Mouse (Mus musculus) embryonic facial prominence, embryonic 15.5 days (tissue): ENCODE measurements around the gene Cntnap2. TPM values are rescaled to one million over a fixed set of nuclear protein-coding genes. Genes with fewer than 3 reads are reported as not detected.

Experiments
- ATAC-seq: fragments of 200-750 bp; cut with Nextera tagmentation; 2 replicates; pipeline ENCODE4 v1.8.0; 2017; ENCODE audit warnings: low read depth, moderate TSS enrichment; ENCODE audit not compliant: insufficient number of reproducible peaks, low FRiP score, low TSS enrichment
- H3K27ac ChIP-seq: fragments of 300-500 bp; sonication (generic); replicated peaks from 2 replicates; pipeline ENCODE4 v1.5.1; 2015; ENCODE audit warnings: mild to moderate bottlenecking, inconsistent platforms
- H3K27me3 ChIP-seq: fragments of 300-500 bp; sonication (generic); 2 replicates; pipeline ENCODE4 v1.6.1; 2015; ENCODE audit warnings: inconsistent platforms
- H3K36me3 ChIP-seq: fragments of 300-500 bp; sonication (generic); 2 replicates; pipeline ENCODE4 v1.6.1; 2015; ENCODE audit warnings: mild to moderate bottlenecking, inconsistent platforms
- H3K4me1 ChIP-seq: fragments of 300-500 bp; sonication (generic); 2 replicates; pipeline ENCODE4 v1.6.1; 2015; ENCODE audit warnings: inconsistent platforms
- H3K4me2 ChIP-seq: fragments of 300-500 bp; sonication (generic); replicated peaks from 2 replicates; pipeline ENCODE4 v1.6.1; 2015; ENCODE audit warnings: mild to moderate bottlenecking, inconsistent platforms
- H3K4me3 ChIP-seq: fragments of 300-500 bp; sonication (generic); replicated peaks from 2 replicates; pipeline ENCODE4 v1.5.1; 2015; ENCODE audit warnings: mild to moderate bottlenecking, inconsistent platforms
- H3K9ac ChIP-seq: fragments of 300-500 bp; sonication (generic); 2 replicates; pipeline ENCODE4 v1.6.1; 2015; ENCODE audit warnings: inconsistent platforms
- H3K9me3 ChIP-seq: fragments of 300-500 bp; sonication (generic); replicated peaks from 2 replicates; pipeline ENCODE4 v1.6.1; 2016; ENCODE audit warnings: inconsistent platforms
- WGBS: fragments of 180-500 bp; shearing (Covaris S2); methylation state at CpG from one replicate; pipeline ENCODE4 v1.1.7; 2015; 5-methylcytosine and 5-hydroxymethylcytosine counted together
- polyA plus RNA-seq: library from polyadenylated mRNA; unstranded; fragments of >200 nt; fragmentation: Nextera tagmentation; extraction: Ambion mirVana; gene quantifications from 2 replicates; pipeline ENCODE4 v1.2.1, GENCODE M21; 2015

Gene Cntnap2
- polyA plus RNA-seq, 1 experiment from 2014 or later: 1.5 TPM

DNA sequence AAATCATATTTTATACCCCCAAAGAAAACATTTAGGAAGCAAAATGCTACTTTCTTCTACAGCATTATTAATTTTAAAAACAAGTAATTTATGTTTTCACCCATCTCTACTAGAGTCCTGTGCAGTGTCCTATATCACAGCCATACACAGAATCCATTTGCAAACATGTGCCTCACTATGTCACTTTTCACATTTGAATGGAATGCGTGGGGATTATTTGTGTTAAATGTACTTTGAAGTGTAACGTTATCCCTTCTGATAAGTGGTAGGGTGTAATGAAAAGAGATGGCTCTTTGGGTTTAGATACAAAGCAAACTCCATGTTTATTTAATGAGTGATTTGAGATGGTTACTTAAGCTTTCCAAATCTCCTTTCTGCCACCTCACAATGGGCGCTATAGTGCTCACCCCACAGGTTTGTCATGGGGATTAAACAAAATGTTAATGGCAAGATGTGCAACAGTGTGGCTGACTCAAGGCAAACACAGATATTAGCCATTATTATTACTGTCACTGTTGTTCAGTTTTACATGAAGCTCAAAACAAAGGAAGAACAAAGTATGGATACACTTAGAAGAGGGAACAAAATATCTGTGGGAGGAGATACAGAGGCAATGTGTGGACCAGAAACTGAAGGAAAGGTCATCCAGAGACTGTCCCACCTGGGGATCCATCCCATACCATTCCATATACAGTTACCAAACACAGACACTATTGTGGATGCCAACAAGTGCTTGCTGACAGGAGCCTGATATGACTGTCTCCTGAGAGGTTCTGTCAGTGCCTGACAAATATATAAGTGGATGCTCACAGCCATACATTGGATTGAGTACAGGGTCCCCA lies 886.2 kb downstream of the Cntnap2 start:
- Histone ChIP-seq H3K9me3 (no peaks in the 10 kb centered on the region), H3K36me3 (no peaks in the 10 kb centered on the region), H3K4me3 (no peak overlapping the region), H3K4me1 (no peaks in the 10 kb centered on the region), H3K27ac (no peak overlapping the region), H3K9ac (no peak overlapping the region), H3K4me2 (no peak overlapping the region), H3K27me3 (no peaks in the 10 kb centered on the region)
- WGBS: 64% methylated on average over 3 of the region's 3 CpGs
- ATAC-seq: no peak

DNA sequence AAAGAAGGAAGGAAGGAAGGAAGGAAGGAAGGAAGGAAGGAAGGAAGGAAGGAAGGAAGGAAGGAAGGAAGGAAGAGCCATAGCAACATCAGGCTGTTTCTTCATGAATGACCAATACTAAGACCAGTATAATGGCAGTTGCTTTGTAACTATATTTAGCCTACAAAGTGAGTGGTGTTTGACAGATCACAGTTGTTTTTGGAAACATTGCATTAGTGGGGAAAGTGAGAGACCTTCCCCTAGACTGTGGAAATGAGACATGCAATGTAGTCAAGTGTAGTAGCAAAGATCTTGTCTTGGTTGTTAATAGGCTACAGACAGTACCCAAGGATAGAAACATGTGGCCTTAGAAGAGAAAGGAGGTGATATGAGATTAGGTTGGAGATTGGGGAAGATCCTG lies 895.6 kb downstream of the Cntnap2 start:
- Histone ChIP-seq H3K4me1 (no peaks in the 10 kb centered on the region), H3K4me2 (no peak overlapping the region)
- no peak for ATAC-seq

DNA sequence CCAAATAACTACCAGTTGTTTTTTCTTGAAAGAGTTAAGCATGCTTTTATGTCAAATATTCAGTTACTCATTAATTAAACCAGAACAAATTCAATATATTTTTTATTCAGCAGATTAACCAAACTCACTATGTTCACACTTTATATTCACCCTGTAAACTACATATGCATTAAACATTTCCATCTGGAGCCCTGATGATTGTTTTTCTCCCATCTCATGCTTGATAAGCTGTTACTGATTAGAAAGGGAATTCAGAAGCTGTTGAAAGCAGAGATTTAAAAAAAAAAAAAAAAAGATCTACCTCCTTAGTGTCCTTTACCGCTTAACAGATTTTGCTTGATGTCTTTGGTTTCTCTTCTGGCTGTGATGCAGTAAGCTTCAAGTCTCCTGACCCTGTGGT lies 905.3 kb downstream of the Cntnap2 start:
- H3K4me3 ChIP-seq: no peak overlapping the region
- no peak overlapping the region for H3K9ac ChIP-seq
- no peaks in the 10 kb centered on the region for H3K4me1 ChIP-seq
- H3K4me2 ChIP-seq: no peak overlapping the region
- WGBS: 61% methylated on average over 1 of the region's 1 CpGs
- no peak overlapping the region for H3K27ac ChIP-seq
- ATAC-seq: no peak
- H3K36me3 ChIP-seq: no peaks in the 10 kb centered on the region
- H3K9me3 ChIP-seq: no peaks in the 10 kb centered on the region
- H3K27me3 ChIP-seq: no peaks in the 10 kb centered on the region

More for the DNA sequence above, 895.6 kb downstream of the Cntnap2 start:
- Histone ChIP-seq H3K36me3 (no peaks in the 10 kb centered on the region), H3K9me3 (no peaks in the 10 kb centered on the region), H3K27ac (no peak overlapping the region), H3K27me3 (no peaks in the 10 kb centered on the region), H3K9ac (no peak overlapping the region), H3K4me3 (no peak overlapping the region)

DNA sequence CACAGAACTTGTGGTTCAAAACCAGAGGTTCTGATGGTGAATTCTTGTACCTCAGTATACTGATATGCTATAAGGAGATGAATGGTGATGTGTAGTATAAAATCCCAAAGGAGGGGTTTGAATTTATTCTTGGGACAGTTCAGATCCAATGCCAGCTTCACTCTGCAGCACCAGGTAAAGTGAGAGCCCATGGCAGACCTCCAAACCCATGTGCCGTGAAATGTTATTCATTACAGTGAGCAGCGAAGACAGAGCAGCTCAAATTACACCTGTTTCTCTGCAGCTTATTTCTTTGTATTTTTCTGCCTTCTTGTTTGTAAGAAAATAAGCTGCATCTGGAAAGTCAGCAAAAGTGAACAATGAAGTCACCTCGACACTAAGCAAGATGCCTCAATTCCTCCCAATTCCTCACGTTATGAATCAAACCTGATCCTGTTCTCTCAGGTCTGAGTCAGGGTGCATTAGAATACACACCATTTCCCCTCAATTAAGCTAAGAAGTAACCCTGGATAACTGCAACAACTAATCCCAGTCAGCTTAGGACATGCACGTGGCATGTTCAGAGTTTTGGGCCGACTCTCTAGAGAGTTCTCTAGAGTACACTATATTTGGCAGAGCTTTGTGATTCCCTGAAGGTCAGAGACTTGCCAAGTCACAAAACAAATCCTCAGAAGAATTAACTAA lies 915.5 kb downstream of the Cntnap2 start:
- Histone ChIP-seq H3K9me3 (no peaks in the 10 kb centered on the region), H3K4me1 (no peaks in the 10 kb centered on the region), H3K4me2 (no peak overlapping the region), H3K27me3 (no peaks in the 10 kb centered on the region), H3K4me3 (no peak overlapping the region), H3K27ac (no peak overlapping the region), H3K36me3 (no peaks in the 10 kb centered on the region), H3K9ac (no peak overlapping the region)
- no peak for ATAC-seq
- WGBS: 22% methylated on average over 6 of the region's 6 CpGs

GRCm38 (mm10) chr6:45979171-45979570 lies 920.0 kb downstream of the Cntnap2 start:
- Histone ChIP-seq H3K9me3 (no peaks in the 10 kb centered on the region), H3K9ac (no peak overlapping the region), H3K4me2 (no peak overlapping the region), H3K4me1 (no peaks in the 10 kb centered on the region), H3K27ac (no peak overlapping the region), H3K36me3 (no peaks in the 10 kb centered on the region), H3K4me3 (no peak overlapping the region), H3K27me3 (no peaks in the 10 kb centered on the region)
- no peak for ATAC-seq
- 90% methylated on average over 2 of the region's 2 CpGs for WGBS

DNA sequence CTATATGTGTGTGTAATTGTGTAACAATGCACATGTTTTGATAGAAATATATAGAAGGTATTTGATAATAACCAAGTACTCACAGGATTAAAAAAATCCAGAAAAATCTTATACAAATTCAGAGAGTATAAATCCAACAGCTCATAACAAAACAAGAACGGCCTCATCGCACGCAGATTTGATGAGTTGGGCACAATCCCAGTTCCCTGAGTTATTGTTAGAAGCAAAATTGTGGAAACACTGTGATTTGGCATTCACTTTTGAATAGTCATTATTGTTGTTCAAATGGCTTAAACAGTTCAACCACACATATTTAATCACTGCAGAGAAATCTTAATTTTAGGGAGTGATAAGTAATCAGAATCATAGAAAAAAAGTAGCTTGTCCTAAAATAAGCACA lies 928.9 kb downstream of the Cntnap2 start:
- WGBS: 83% methylated on average over 3 of the region's 3 CpGs
- H3K4me3 ChIP-seq: no peak overlapping the region
- no peaks in the 10 kb centered on the region for H3K4me1 ChIP-seq
- no peaks in the 10 kb centered on the region for H3K27me3 ChIP-seq
- no peak for ATAC-seq
- H3K36me3 ChIP-seq: no peaks in the 10 kb centered on the region
- H3K9me3 ChIP-seq: no peaks in the 10 kb centered on the region
- H3K27ac ChIP-seq: no peak overlapping the region
- H3K9ac ChIP-seq: no peak overlapping the region
- H3K4me2 ChIP-seq: no peak overlapping the region

DNA sequence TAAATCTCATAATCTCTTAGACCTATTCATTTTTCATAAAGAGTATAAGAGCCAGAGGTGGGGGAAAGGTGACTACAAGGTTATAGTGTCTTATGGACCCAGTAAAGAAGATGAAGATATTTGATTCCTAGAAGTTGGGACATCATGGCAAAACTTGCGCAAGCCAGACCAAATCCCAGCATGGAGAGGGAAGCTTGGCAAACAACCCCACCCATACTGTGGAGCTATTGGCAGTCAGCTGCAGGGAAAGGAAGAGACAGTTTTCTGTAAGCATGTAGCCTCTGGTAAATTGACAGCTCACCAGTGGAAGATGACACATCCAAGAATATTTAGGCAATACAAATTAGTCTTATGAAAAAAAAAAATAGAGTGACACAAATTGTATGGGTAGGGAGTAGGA lies 931.9 kb downstream of the Cntnap2 start:
- Histone ChIP-seq H3K36me3 (no peaks in the 10 kb centered on the region), H3K4me2 (no peak overlapping the region), H3K27me3 (no peaks in the 10 kb centered on the region), H3K4me1 (no peaks in the 10 kb centered on the region), H3K4me3 (no peak overlapping the region), H3K9me3 (no peaks in the 10 kb centered on the region), H3K27ac (no peak overlapping the region), H3K9ac (no peak overlapping the region)
- ATAC-seq: no peak
- 86% methylated on average over 1 of the region's 1 CpGs for WGBS

DNA sequence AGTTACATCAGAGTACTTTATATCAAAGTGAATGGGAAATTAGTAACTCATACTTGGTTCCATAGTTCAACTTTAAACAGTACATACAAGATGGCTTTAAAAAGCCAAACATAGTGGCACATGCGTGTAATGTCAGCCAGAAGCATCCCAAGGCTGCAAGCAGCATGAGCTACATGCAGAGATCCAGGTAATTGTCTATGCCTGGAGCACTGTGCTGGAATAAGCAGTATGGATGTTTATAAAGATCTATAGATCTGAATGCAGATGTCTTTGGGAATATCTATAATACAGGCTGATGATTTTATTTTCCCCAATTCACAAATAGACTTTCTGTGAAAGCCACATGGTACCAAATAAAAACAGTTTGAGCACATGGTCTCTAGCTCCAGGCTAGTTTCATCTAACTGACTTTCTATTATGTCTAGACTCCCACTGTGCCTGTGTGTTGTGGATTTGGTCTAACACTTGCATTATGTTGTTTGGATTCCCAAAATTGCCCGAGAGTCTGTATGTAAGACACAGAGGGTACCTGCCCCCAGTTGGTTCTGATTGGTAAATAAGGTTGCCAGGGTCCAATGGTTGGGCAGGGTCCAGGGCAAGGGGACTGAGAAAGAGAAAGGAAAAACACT lies 963.5 kb downstream of the Cntnap2 start:
- H3K4me3 ChIP-seq: no peak overlapping the region
- no peak for ATAC-seq
- no peaks in the 10 kb centered on the region for H3K36me3 ChIP-seq
- no peak overlapping the region for H3K4me2 ChIP-seq
- WGBS: 69% methylated on average over 2 of the region's 2 CpGs
- no peak overlapping the region for H3K27ac ChIP-seq
- no peaks in the 10 kb centered on the region for H3K9me3 ChIP-seq
- H3K9ac ChIP-seq: no peak overlapping the region
- no peaks in the 10 kb centered on the region for H3K4me1 ChIP-seq
- no peaks in the 10 kb centered on the region for H3K27me3 ChIP-seq

DNA sequence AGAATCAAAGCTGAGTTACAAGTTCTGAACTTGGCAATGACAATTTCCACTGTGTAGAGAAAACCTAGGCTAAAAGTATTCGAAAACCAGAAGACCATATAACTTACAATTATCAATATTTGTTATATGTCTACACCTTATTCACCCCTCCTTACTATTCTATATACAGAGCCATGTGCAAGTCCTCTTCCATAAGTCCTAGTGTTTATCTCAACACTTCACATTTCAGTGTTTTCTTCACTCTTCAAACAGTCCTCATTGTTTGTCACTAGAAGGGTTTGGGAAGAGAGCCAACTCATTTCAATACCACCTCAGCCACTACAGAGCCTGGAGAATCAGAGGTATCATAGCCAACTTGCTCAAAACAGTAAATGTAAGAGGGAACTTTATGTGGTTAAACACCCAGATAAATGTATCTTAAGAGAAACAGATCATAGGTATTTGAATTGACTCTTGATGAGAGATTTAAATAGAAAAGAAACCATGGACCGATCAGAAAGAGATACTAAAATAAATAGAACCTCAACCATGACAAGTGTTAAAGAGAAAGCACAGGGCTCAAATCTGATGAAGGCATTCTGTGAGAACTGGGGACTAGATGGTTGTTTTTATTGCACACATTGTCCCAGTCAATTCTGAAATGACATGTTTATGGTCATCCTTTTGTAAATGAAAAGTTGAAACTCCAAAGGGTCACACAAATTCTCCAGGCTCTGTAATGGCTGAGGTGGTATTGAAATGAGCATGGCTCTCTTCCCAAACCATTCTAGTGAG lies 972.9 kb downstream of the Cntnap2 start:
- H3K4me2 ChIP-seq: no peak overlapping the region
- no peak for ATAC-seq
- H3K9me3 ChIP-seq: no peaks in the 10 kb centered on the region
- 80% methylated on average over 2 of the region's 2 CpGs for WGBS
- H3K27me3 ChIP-seq: no peaks in the 10 kb centered on the region
- no peak overlapping the region for H3K27ac ChIP-seq
- no peaks in the 10 kb centered on the region for H3K4me1 ChIP-seq
- H3K9ac ChIP-seq: no peak overlapping the region
- H3K36me3 ChIP-seq: no peaks in the 10 kb centered on the region
- no peak overlapping the region for H3K4me3 ChIP-seq

DNA sequence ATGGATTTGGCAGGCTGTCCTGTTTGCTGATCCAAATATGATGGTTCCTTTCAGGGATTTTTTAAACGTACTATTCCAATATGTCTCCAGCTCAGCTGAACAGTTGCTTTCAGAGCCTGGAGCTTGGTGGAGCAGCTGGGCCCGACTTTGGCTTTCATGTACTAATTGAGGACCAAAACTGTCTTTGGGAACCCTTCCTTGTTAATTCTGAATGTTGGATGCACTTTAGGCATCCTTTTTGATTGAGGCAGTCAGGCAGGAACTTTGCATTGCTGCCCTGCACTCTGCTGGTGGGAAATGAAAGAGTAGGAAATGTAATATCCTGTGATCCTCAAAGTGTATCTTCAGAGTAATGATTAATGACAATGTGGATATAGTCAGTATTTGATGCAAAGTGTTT lies 974.0 kb downstream of the Cntnap2 start:
- Histone ChIP-seq H3K9me3 (no peaks in the 10 kb centered on the region), H3K4me2 (no peak overlapping the region), H3K27me3 (no peaks in the 10 kb centered on the region), H3K27ac (no peak overlapping the region), H3K4me1 (no peaks in the 10 kb centered on the region), H3K9ac (no peak overlapping the region), H3K36me3 (no peaks in the 10 kb centered on the region), H3K4me3 (no peak overlapping the region)
- no peak for ATAC-seq
- 57% methylated on average over 2 of the region's 2 CpGs for WGBS

DNA sequence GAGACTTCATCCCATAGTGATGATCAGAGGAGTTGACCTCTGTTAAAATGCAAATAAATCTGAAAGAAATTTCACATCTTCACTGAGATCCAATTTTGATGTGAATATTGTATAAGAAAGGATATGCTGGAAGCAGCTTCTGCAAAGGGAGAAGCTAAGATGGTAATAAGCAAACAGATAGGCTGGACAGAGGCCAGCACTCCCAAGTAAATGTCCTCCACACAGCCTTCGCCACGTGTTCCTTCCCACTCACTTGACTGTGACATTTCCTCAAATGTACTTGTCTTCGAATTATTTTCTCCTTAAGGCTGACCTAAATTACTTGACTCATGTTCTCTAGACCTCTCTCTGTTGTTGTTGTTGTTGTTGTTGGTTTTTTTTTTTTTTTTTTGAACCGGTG lies 981.5 kb downstream of the Cntnap2 start:
- Histone ChIP-seq H3K9me3 (no peaks in the 10 kb centered on the region), H3K36me3 (no peaks in the 10 kb centered on the region), H3K4me3 (no peak overlapping the region), H3K9ac (no peak overlapping the region), H3K4me2 (no peak overlapping the region), H3K27ac (no peak overlapping the region), H3K4me1 (no peaks in the 10 kb centered on the region), H3K27me3 (no peaks in the 10 kb centered on the region)
- ATAC-seq: no peak
- 86% methylated on average over 4 of the region's 4 CpGs for WGBS
